Mouse (Mus musculus) heart, adult 2 months (tissue): ENCODE results near the gene Fam102b.
A peak's percentile ranks its signal among the peaks of the same experiment; 100 is the strongest.

ENCODE experiments used
- CTCF ChIP-seq: fragments of 200-600 bp; IDR thresholded peaks from 2 replicates; pipeline ENCODE4 v1.8.1; 2022; ENCODE audit warnings: antibody characterized with exemption, mild to moderate bottlenecking, moderate library complexity
- POLR2A ChIP-seq: fragments of 200-500 bp; IDR thresholded peaks from 2 replicates; pipeline ENCODE4 v1.6.1; 2011; ENCODE audit warnings: mild to moderate bottlenecking, low read depth, low read length, control low read depth; ENCODE audit not compliant: insufficient read depth

GRCm38 (mm10) chr3:109026462-109026990 lies 881 bp downstream of the Fam102b start:
- no peak for TF ChIP-seq POLR2A
- TF ChIP-seq CTCF = 0 out of 2 replicates have a peak, but pooled peaks have one; percentile 10
